Mouse (Mus musculus) skeletal muscle tissue, adult 2 months (tissue): ENCODE measurements around the gene Nrros.

Source experiments
- DNase-seq: peaks from one replicate; pipeline ENCODE4 v3.0.0-alpha.2; 2012; ENCODE audit warnings: low read depth, low spot score

Nrros gene

DNA sequence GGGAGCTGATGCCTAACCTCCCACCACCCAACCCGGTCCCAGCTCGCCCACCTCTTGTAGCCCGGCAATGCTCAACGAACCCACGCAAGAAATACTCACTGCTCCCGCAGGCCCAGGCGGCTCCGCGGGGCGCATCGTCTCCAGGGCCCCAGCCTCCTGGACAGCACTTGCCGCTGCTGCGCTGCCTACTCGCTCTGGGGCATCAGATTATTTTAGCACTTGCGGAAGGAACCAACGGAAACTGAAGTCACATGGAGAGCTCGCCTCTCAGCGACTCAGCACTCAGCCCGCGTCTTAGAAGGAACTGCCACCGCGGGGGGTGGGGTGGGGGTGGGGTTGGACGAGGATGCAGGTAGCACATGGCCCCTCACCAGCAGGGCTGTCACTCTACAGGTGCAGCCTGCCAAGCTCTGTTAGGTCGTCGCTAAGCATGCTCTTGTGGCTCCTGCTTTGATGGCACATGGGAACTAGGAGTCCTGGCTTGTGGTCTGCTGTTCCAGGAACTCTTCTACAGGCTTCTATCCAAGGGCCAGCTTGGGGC lies at the start of gene Nrros:
TSS of gene Nrros (minus strand) at position 314 of the 541 bp plus-strand sequence.
- DNase-seq, result peak; percentile 61

DNA sequence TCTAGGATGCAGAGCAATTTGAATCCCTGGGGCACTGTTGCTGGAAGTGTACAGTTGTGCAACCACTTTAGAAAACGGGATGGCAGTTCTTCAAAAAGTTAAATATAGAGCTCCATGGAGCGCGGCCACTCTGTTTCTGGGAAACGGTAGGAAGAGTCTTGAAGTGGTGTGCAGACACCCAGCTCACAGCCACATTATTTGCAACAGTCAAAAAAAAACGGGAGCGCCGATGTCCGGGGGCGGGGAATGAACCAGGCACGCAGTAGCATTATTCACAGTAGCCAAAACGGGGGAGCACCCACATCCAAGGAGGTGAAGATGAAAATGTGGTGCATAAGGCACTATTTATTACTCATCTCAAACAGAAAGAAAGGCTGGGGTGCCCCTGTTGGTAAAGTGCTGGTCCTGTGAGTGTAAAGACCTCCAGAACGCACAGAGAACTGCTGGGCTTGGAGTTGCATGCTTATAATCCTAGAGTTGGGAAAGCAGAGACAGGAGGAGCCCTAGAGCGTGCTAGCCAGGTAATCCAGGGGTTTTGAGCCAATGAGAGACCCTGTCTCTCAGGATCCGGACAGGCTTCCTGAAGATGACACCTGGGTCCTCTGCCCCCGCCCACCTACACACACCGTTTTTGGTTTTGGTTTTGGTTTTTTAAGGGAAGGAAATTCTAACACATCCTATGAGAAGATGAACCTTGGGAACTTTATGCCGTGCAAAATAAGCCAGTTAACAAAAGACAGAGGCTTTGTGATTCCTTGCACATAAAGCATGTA lies 49.6 kb upstream of the Nrros start:
- no peak for DNase-seq

- DNase-seq, result no peak
These were observed 48.8 kb upstream of the Nrros start for GRCm38 (mm10) chr16:32214156-32214555.

GRCm38 (mm10) chr16:32204902-32205301 lies 39.5 kb upstream of the Nrros start:
- no peak for DNase-seq

GRCm38 (mm10) chr16:32202681-32203080 lies 37.3 kb upstream of the Nrros start:
- DNase-seq, result peak; percentile 71

DNA sequence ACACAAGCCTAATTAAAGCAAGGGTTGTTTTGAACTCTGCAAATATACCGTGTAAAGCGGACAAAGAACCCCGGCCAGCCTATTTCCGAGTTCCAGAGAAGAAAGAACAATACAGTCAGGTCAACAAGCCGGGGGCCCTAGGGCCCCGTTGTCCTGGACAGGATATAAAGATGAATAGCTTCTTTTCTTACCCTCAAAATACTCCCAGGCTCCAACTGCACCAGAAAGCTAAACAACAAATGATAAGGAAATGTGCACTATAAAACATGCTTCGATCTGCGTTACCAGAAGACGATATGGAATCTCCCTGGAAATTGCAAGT lies 35.6 kb upstream of the Nrros start:
- DNase-seq, result no peak

GRCm38 (mm10) chr16:32200256-32201003 lies 35.0 kb upstream of the Nrros start:
- peak; percentile 27 for DNase-seq

- DNase-seq, result peak; percentile 60
These were observed 24.6 kb upstream of the Nrros start for GRCm38 (mm10) chr16:32190011-32190441.

GRCm38 (mm10) chr16:32189109-32189508 lies 23.7 kb upstream of the Nrros start:
- peak; percentile 55 for DNase-seq

GRCm38 (mm10) chr16:32186056-32186455 lies 20.7 kb upstream of the Nrros start:
- DNase-seq, result no peak

DNA sequence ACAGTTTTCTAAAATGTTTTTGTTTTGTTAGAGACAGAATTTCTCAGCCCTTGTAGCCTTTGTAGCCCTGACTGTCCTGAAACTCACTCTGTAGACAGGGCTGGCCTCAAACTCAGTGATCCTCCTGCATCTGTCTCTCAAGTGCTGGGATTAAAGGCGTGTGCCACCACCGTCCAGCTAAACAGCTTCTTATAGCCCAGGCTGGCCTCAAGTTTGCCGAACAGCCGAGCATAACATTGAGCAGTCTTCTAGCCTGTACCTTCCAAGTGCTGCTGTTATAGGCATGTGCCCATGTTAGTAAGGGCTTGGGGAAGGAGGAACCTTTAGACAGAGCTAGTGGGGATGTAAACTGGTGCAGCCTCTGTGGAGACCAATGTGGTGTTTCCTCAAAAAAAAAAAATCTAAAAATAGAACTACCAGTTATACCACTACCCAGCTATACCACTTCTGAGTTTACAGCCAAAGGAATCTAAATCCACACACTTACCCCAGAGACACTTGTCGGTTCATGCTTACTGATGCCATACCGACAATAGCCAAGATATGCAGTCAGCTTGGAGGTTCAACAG lies 14.0 kb upstream of the Nrros start, which contains the start of gene Bex6:
TSS of gene Bex6 (plus strand) at position 491 of the 569 bp plus-strand sequence.
- DNase-seq, result no peak

GRCm38 (mm10) chr16:32176896-32177686 lies 11.7 kb upstream of the Nrros start:
- peak; percentile 43 for DNase-seq

GRCm38 (mm10) chr16:32175029-32175428 lies 9.6 kb upstream of the Nrros start:
- DNase-seq, result no peak

GRCm38 (mm10) chr16:32174340-32175005 lies 9.1 kb upstream of the Nrros start:
- no peak for DNase-seq

- no peak for DNase-seq
These were observed 8.0 kb upstream of the Nrros start for GRCm38 (mm10) chr16:32173401-32173800.

- DNase-seq, result peak; percentile 50
These were observed 5.8 kb upstream of the Nrros start for GRCm38 (mm10) chr16:32171031-32171731.

DNA sequence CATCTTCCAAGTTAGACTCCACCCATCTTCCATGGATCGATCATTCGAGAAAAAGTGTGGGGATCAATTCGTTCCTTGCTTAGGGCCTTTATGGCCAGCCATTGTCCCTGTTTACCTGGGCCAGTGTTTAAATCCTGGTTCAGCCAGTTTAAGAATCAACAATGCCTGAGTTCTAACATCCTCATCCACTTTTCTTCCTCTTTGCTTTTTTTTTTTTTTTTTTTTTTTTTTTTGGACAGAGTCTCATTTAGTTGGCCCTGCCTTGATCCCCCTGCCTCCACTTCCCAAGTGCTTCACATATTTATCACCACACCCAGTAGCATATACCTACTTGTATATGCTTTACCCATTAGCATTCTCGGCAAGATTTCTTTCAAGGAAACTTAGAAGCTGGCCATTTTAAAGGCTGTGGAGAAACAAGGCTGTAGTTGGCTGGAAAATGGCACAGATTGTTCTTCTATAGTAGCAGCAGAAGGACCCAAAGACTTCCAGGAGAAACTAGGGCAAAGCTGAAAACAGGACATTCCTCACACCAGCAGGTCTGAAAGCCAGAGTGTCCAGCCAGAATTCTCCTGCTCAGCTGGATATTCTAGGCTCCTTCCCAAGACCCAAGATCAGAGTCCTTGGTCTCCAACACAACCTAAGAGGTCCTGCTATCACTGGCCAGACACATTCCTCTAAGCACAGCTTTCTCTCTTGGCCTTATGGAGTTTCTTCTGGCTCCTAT lies 2.6 kb upstream of the Nrros start:
- DNase-seq, result no peak

- DNase-seq, result no peak
These were observed 882 bp downstream of the Nrros start for GRCm38 (mm10) chr16:32164396-32165027.

DNA sequence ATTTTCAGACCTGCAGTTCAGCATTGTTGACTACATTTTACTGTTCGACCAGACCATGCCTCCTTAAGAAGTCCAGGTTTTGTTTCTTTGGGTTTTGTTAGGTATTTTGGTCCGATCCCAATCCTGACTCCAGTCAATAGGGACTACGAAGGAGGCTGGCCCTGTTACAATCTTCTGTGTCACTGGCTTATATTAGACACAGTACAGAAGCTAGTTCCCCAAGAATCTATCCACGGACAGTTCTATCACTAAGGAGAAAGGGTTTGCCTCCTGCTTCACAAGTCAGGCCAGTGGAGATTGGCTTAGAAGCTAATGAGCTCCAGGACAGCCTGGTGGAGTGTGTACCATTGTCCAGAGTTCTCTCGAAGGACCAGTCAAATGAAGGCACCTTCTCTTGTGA lies 1.5 kb downstream of the Nrros start:
- DNase-seq, result no peak
